Mouse (Mus musculus) embryonic facial prominence, embryonic 10.5 days (tissue): ENCODE measurements around the gene Gm11034. TPM values are rescaled to one million over a fixed set of nuclear protein-coding genes. Genes with fewer than 3 reads are reported as not detected.
A peak's percentile ranks its signal among the peaks of the same experiment; 100 is the strongest.

Experiments used
- DNase-seq: peaks from one replicate; pipeline ENCODE4 v3.0.0-alpha.2; 2017; ENCODE audit warnings: low spot score
- H3K27ac ChIP-seq: fragments of 300-500 bp; sonication (generic); replicated peaks from 2 replicates; pipeline ENCODE4 v1.5.1; 2016; ENCODE audit warnings: mild to moderate bottlenecking
- H3K27me3 ChIP-seq: fragments of 300-500 bp; sonication (generic); replicated peaks from 2 replicates; pipeline ENCODE4 v1.6.1; 2016; ENCODE audit warnings: low read depth, mild to moderate bottlenecking; ENCODE audit not compliant: poor library complexity, severe bottlenecking
- H3K36me3 ChIP-seq: fragments of 300-500 bp; sonication (generic); replicated peaks from 2 replicates; pipeline ENCODE4 v1.6.1; 2016; ENCODE audit warnings: mild to moderate bottlenecking, moderate library complexity
- H3K4me1 ChIP-seq: fragments of 300-500 bp; sonication (generic); 2 replicates; pipeline ENCODE4 v1.6.1; 2016
- H3K4me3 ChIP-seq: fragments of 300-500 bp; sonication (generic); 2 replicates; pipeline ENCODE4 v1.5.1; 2016; ENCODE audit warnings: mild to moderate bottlenecking, moderate library complexity
- H3K9me3 ChIP-seq: fragments of 300-500 bp; sonication (generic); 2 replicates; pipeline ENCODE4 v1.6.1; 2016; ENCODE audit warnings: mild to moderate bottlenecking
- WGBS: fragments of 180-500 bp; shearing (Covaris S2); methylation state at CpG from one replicate; pipeline ENCODE4 v1.1.7; 2016; 5-methylcytosine and 5-hydroxymethylcytosine counted together
- polyA plus RNA-seq: library from polyadenylated mRNA; unstranded; fragments of >200 nt; fragmentation: Nextera tagmentation; extraction: Ambion mirVana; gene quantifications from 2 replicates; pipeline ENCODE4 v1.2.1, GENCODE M21; 2016

Gm11034 gene
- not detected in 2 replicates for polyA plus RNA-seq

- Histone ChIP-seq H3K27me3 (peaks cover 5% of the 10 kb centered on the region), H3K4me1 (no peaks in the 10 kb centered on the region), H3K9me3 (no peaks in the 10 kb centered on the region), H3K4me3 (no peak within 1 kb of the TSS), H3K27ac (no peak within 1 kb of the TSS), H3K36me3 (no peaks in the 10 kb centered on the region)
- DNase-seq: no peak
- 78% methylated on average over 4 of the region's 4 CpGs for WGBS
Observed at GRCm38 (mm10) chr8:72213536-72213935, at the start of gene Gm11034. Gene Gm11034 (minus strand): TSS chr8:72213636.

DNA sequence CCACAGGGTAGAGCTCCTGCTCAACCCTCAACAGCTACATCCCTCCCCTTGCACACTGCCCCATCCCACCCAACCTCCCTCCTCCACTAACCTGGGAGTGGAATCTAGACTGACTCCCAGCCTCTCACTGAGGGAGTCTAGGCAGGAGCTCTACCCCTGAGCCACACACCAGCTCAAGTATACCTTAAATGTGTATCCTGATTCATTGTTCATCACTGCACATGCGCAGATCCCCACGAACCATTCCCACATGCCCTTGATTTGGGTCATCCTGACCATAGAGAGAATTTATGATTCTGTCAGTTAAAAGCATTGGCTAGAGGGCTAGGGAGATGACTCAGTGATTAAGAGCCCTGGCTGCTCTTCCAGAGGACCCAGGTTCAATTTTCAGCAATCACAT, 49.3 kb upstream of the Gm11034 start:
- Histone ChIP-seq H3K9me3 (no peaks in the 10 kb centered on the region), H3K4me3 (no peak overlapping the region), H3K36me3 (no peaks in the 10 kb centered on the region), H3K27me3 (no peaks in the 10 kb centered on the region), H3K4me1 (peaks cover 4% of the 10 kb centered on the region; the same call in 1 of the 2 replicates), H3K27ac (no peak overlapping the region)
- 84% methylated on average over 2 of the region's 2 CpGs for WGBS
- DNase-seq: no peak

GRCm38 (mm10) chr8:72261872-72262271, 48.4 kb upstream of the Gm11034 start:
- H3K27me3 ChIP-seq: no peaks in the 10 kb centered on the region
- no peaks in the 10 kb centered on the region for H3K9me3 ChIP-seq
- H3K27ac ChIP-seq: no peak overlapping the region
- peaks cover 2% of the 10 kb centered on the region for H3K36me3 ChIP-seq
- 54% methylated on average over 5 of the region's 5 CpGs for WGBS
- peaks cover 4% of the 10 kb centered on the region; the same call in 1 of the 2 replicates for H3K4me1 ChIP-seq
- no peak for DNase-seq
- no peak overlapping the region for H3K4me3 ChIP-seq

DNA sequence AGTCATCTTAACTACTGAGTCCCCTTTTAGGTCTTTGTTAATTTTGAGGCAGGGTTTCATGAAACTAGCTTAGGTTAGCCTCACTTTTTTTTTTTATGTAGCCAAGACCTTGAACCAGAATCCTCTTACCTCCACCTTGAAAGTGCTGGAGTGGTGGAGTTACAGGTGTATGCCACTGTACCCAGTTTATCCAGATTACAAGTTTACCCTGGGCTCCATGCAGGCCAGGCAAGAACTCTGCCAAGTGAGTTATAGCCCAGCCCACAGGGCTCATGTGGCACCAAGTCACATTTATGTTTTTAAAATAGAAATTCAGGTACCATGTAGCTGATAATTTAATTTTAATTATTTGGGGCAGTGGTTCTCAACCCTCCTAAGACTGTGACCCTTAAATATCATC, 48.0 kb upstream of the Gm11034 start:
- Histone ChIP-seq H3K4me3 (no peak overlapping the region), H3K27me3 (no peaks in the 10 kb centered on the region), H3K9me3 (no peaks in the 10 kb centered on the region), H3K36me3 (peaks cover 5% of the 10 kb centered on the region), H3K4me1 (peaks cover 4% of the 10 kb centered on the region; the same call in 1 of the 2 replicates), H3K27ac (no peak overlapping the region)
- no peak for DNase-seq

DNA sequence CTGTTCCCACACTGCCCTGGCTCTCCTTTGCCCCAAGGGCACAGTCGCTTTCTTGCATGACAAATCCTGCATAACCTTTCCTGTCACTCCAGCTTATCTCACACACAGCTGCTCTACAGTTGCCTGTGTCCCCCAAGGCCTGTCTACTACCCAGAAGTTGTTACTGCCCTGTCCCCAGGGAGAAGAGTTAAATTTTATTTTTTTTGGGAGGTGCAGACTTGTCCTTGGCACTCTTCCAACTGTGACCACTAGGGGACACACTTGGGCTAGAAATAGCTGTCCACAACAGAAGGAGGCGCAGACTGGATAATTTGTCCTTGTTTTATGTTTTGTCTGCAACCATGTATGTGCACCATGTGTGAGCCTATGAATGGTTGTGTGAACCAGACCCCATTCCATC, 47.6 kb upstream of the Gm11034 start:
- H3K9me3 ChIP-seq: no peaks in the 10 kb centered on the region
- WGBS: 26% methylated on average over 2 of the region's 2 CpGs
- H3K36me3 ChIP-seq: peaks cover 5% of the 10 kb centered on the region
- no peaks in the 10 kb centered on the region for H3K27me3 ChIP-seq
- DNase-seq: peak; percentile 72
- H3K27ac ChIP-seq: no peak overlapping the region
- peaks cover 4% of the 10 kb centered on the region; the same call in 1 of the 2 replicates for H3K4me1 ChIP-seq
- no peak overlapping the region for H3K4me3 ChIP-seq

- peaks cover 4% of the 10 kb centered on the region; the same call in 1 of the 2 replicates for H3K4me1 ChIP-seq
- H3K27me3 ChIP-seq: no peaks in the 10 kb centered on the region
- DNase-seq: no peak
- H3K9me3 ChIP-seq: no peaks in the 10 kb centered on the region
- WGBS: 50% methylated on average over 4 of the region's 4 CpGs
- H3K27ac ChIP-seq: no peak overlapping the region
- H3K4me3 ChIP-seq: no peak overlapping the region
- H3K36me3 ChIP-seq: peaks cover 9% of the 10 kb centered on the region
Observed at GRCm38 (mm10) chr8:72260585-72260984, 47.1 kb upstream of the Gm11034 start.

- no peak overlapping the region for H3K27ac ChIP-seq
- H3K27me3 ChIP-seq: no peaks in the 10 kb centered on the region
- no peaks in the 10 kb centered on the region for H3K9me3 ChIP-seq
- H3K4me1 ChIP-seq: peaks cover 4% of the 10 kb centered on the region; the same call in 1 of the 2 replicates
- 74% methylated on average over 2 of the region's 2 CpGs for WGBS
- H3K4me3 ChIP-seq: no peak overlapping the region
- DNase-seq: no peak
- H3K36me3 ChIP-seq: peaks cover 9% of the 10 kb centered on the region
Observed at GRCm38 (mm10) chr8:72259862-72260261, 46.4 kb upstream of the Gm11034 start.

- 96% methylated on average over 1 of the region's 1 CpGs for WGBS
- peaks cover 28% of the 10 kb centered on the region for H3K36me3 ChIP-seq
- no peak overlapping the region for H3K27ac ChIP-seq
Observed at GRCm38 (mm10) chr8:72257902-72258238, 44.4 kb upstream of the Gm11034 start.

GRCm38 (mm10) chr8:72257171-72257901, 43.9 kb upstream of the Gm11034 start:
- Histone ChIP-seq H3K27ac (no peak overlapping the region), H3K27me3 (no peaks in the 10 kb centered on the region), H3K4me3 (no peak overlapping the region), H3K4me1 (peaks cover 4% of the 10 kb centered on the region; the same call in 1 of the 2 replicates), H3K36me3 (peaks cover 34% of the 10 kb centered on the region), H3K9me3 (no peaks in the 10 kb centered on the region)
- WGBS: 54% methylated on average over 7 of the region's 7 CpGs
- peak; percentile 55 for DNase-seq

More at GRCm38 (mm10) chr8:72257902-72258238, 44.4 kb upstream of the Gm11034 start:
- H3K9me3 ChIP-seq: no peaks in the 10 kb centered on the region
- no peaks in the 10 kb centered on the region for H3K27me3 ChIP-seq
- no peak for DNase-seq
- peaks cover 4% of the 10 kb centered on the region; the same call in 1 of the 2 replicates for H3K4me1 ChIP-seq
- no peak overlapping the region for H3K4me3 ChIP-seq

DNA sequence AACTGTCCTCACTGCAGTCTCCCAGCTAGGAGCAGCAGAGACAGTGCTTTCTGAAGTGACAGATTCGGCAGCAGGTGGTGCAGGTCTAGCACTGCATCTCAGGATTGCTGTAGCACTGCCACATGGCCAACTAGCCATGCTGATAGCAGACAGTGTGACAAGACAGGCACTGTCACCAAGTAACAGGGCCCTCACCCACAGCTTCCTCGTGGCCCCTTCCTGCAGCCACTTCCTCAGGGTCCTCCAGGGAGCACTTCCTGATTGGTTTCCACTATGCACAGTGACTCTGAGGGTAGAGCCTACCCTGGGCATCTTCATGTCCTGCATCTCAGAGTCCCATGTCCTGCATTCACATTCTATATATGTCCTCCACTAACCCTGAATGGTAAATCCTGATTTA, 31.2 kb upstream of the Gm11034 start:
- Histone ChIP-seq H3K4me1 (peaks cover 9% of the 10 kb centered on the region), H3K27ac (no peak overlapping the region), H3K4me3 (no peak overlapping the region), H3K36me3 (peaks cover 45% of the 10 kb centered on the region), H3K27me3 (no peaks in the 10 kb centered on the region), H3K9me3 (no peaks in the 10 kb centered on the region)
- 77% methylated on average over 2 of the region's 2 CpGs for WGBS
- DNase-seq: no peak

DNA sequence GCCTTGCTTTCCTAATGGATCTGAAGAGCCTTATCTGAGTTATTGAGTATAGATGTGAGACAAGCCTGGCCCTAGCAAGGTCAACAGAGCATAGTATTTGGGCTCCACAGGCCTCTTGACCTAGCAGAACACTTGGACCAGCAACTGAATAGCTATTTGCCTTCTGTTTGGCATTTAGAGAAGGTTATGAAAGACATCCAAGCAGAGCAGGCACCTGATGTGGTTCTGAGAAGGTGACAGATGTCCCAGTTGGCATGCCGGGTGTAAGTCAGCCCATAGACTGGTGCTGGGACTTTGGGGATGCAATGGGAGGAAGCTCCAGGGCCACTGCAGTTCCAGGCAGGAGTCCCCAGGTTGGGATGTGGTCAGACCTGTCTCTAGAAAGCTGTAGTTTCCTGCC, 28.8 kb upstream of the Gm11034 start:
- Histone ChIP-seq H3K36me3 (peaks cover 38% of the 10 kb centered on the region), H3K4me1 (peaks cover 11% of the 10 kb centered on the region), H3K4me3 (no peak overlapping the region), H3K27ac (no peak overlapping the region), H3K27me3 (no peaks in the 10 kb centered on the region), H3K9me3 (no peaks in the 10 kb centered on the region)
- WGBS: 95% methylated on average over 1 of the region's 1 CpGs
- DNase-seq: no peak

GRCm38 (mm10) chr8:72240951-72241350, 27.5 kb upstream of the Gm11034 start:
- H3K36me3 ChIP-seq: peaks cover 25% of the 10 kb centered on the region
- 74% methylated on average over 7 of the region's 7 CpGs for WGBS
- no peak for DNase-seq
- peaks cover 11% of the 10 kb centered on the region for H3K4me1 ChIP-seq
- peak overlapping the region; percentile 80 for H3K4me3 ChIP-seq
- H3K27me3 ChIP-seq: no peaks in the 10 kb centered on the region
- peak overlapping the region; percentile 95 for H3K27ac ChIP-seq
- H3K9me3 ChIP-seq: no peaks in the 10 kb centered on the region

DNA sequence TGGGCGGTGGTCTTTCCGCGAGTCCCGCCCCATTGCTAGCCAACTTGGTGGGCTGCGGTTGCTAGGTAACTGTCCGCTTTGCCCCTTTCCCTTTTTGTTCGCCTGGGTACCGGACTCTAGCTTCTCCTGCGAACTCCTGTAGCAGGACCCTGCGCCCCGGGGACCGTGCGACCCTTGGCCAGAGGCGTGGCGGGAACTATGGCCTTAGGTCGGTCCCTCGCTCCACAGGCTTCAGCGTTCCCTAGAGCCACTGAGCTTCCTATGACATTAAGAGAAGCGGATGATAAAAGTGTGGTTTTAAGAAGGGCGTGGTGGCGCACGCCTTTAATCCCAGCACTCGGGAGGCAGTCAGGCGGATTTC, 26.9 kb upstream of the Gm11034 start:
- 1% methylated on average over 24 of the region's 24 CpGs for WGBS
- no peak for DNase-seq

More for the DNA sequence above, 26.9 kb upstream of the Gm11034 start:
- H3K27me3 ChIP-seq: no peaks in the 10 kb centered on the region
- peak overlapping the region; percentile 80 for H3K4me3 ChIP-seq
- H3K9me3 ChIP-seq: no peaks in the 10 kb centered on the region
- H3K36me3 ChIP-seq: peaks cover 21% of the 10 kb centered on the region
- H3K4me1 ChIP-seq: peaks cover 11% of the 10 kb centered on the region
- H3K27ac ChIP-seq: peak overlapping the region; percentile 95
